Mouse (Mus musculus): ENCODE measurements at regions not wholly inside any gene's neighbourhood (a gene's known extent, or its start where the extent isn't known, plus 50 kb on each side); places are given as distances from the start of the nearest gene placed in this dataset.

DNA sequence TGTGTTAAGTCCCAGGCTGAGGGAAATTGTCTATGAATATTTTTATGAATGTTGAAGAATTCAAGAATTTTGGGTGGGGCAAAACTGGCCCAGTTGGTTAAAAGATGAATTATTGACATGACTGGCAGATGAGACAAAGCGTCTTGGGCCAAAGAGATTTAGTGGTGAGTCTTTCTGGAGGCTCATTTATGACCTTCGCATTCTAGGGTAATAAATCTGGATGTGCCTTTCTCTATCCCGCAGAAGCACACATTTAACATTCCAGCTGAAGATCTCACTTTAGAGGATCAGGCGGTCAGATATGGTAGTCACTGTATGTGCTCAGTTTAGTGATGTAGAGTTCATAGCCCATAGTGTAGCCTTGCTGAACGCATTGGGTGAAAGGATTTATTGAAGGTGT, 296.9 kb upstream of the Gm21798 start:
- no peak for DNase-seq (ENCODE audit: low spot score in 2 of 2)

DNA sequence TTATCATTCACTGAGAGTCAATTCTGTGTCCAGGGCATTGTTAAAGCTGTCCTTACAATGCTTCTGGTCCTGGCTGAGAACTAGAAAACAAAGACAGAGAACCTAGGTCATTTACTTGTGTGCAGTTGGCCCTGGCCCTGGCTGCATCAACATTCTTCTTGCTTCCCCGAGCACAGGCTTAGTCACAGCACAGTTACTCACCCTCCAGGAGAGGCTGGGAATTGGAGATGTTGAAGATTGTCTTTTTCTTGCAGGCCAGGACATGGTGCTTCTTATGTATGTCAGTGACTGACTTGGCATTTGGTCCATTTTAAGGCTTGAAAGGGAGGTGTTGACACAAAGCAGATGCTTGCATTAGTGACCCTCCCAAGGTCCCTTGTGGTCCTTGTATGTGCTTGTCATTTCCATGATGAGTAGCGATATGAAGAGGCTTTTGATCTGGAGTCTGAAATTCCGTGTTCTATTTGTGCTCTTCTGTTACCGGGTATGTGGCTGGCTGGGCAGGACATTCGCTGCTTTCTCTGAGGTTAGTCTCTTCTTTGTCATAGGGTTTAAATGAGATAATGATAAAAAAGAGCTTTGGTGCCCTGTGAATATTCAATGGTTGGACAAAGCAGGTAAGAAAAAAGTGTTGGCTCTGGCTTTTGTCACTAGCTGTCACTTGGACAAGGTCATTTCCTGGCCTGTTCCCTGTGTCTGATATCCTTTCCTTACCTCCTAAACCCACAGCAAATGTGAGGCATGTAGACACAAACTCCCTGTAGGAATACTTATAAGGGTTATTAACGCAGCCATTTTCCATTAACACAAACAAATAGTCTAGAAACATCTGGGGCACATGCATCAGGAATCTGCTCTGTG, 285.0 kb upstream of the Gm21798 start:
- DNase-seq (ENCODE audit: low spot score in 2 of 2) = peak in 1 of 2 experiments; percentile 18

DNA sequence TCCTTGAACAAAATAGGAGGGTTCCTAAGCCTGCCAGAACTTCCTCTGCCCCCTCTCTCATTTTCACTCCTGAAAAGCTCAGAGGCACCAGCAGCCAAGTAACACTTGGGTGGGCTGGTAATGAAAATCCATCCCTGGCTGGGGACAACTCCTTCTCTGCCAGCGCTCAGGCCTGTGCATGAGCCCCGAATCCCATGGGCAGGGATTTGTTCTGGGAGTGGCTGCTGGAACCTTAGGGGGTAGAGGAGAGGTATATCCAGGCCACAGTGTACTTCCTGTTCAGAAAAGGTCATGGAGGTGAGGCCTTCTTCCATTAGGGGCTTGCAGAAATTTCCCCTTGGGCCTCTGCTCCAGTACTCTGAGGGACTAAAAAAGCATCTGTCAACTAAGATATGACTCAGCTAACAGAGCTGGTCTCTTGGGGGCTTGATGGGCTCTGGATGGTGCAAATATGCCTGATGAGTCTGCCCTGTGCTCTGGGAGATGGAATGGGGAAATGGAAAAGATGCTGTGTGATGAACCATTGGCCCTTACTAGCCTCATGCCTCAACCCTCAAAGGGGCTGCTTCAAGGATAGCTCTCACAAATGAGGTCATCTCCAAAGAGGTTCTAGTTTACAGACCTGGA, 284.2 kb upstream of the Gm21798 start:
- DNase-seq (ENCODE audit: low spot score in 2 of 2) = no peak

DNA sequence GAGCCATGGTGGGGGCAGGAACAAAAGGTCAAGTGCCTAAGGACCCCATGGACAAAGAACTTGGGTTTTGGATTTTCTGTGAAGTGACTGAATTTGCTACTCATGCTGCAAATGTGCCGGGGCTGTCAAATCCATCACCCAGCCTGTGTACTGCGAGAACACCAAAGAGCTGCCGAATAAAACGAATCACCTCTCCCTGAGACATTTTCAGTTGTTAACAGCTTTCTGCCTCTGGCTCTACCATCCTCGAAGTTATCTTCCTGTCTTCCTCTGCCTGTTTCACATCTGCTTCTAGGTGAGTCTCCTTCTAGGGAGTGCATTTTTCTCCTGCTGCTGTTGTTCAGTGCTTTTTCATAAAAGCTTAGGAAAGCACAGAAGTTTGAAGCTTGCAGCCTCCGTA, 283.3 kb upstream of the Gm21798 start:
- no peak for DNase-seq (ENCODE audit: low spot score in 2 of 2)

DNA sequence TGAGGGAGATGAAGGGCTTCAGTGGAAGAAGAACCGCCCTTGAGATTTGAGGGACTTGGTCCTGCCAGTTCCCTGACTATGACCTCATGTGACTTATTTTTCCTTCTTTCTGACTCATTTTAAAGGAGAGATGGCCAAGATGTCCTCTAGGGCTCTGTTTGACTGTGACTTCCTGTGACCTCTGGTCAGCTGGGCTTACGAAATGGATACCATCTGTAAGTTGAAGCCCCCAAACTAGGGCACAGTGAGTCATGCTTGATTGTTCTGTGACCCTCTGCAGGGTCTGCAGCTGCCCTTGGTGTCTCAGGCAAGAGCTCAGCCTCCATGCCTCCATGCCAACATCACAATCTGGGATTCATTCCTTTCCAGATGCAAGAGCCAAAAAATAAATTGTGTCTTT, 282.3 kb upstream of the Gm21798 start:
- no peak for DNase-seq (ENCODE audit: low spot score in 2 of 2)

DNA sequence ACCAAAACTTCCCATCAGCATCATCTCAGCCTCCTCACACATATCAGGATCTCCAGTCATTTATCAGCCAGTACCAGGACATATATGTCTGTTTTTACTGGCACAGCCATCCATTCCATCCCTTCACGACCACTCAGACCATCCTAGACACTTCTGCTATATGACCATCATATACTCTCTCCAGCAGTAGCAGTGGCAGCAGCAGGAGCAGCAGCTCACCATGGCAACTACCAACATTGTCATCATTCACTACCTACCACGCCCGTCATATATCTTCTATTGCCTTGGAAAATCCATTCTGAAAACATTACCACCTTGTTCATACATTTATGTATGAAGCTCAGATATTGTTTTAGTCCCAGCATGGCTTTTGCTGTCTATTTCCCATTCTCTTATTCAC, 276.1 kb upstream of the Gm21798 start:
- DNase-seq (ENCODE audit: low spot score in 2 of 2) = no peak

DNA sequence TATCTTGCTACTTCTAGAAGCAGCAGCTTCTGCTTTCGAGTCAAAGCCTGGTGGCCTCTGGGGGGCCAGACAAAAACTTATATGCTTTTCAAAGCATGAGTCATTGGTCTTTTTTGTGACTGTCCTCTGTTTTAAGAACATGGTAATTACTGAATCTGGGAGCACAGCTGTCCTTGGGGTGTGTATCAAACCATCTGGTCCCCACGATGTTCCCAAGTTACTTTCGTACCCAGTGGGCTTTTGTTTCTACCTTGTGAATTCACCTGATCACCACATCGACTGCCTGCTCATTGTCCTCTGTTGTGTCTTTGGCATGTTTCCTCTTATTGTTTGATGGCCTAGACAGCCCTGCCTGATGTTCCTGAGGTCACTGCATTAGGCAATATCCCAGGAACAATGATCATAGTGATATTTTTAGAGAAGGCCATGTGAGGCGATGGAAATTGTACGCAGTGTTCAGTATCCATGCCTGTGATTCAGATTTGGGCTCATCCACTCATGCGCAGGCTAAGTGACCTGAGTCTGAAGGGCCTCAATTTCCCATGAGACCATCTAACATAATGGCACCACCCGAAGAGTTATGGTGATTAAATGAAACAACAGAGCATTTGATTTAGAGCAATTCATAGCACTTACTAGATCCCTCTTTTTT, 275.1 kb upstream of the Gm21798 start:
- no peak for DNase-seq (ENCODE audit: low spot score in 2 of 2)

DNA sequence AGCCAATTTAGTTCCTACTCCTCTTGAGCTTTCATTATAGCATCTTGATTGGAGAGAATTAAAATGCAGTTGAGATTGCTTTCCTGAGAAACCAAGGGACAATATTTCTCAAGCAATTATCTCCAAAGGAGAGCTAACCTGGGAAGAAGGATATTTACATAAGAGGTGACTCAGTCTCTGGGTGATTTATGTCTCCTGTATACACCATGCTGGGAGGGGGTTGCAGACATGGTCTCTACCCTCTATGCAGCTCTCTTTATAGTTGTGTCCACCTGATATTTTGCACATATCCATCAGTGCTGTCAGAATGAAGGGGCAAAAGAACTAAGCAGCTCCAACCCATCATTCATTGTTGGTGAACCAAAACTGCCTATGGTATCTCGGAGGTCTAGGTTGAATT, 274.6 kb upstream of the Gm21798 start:
- DNase-seq (ENCODE audit: low spot score in 2 of 2) = no peak

DNA sequence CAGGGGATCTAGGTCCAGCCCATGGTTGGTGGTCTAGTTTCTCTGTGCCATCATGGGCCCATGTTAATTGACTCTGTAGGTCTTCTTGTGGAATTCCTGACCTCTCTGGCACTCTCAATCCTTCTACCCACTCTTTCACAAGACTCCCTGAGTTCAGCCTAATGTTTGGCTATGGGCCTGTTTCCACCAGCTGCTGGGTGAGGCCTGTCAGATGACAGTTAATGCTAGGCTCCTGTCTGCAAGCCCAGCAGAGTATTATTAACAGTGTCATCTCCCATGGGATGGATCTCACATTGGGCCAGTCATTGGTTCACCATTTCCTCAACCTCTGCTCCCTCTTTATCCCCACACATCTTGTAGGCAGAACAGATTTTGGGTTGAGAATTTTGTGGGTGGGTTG, 271.5 kb upstream of the Gm21798 start:
- DNase-seq (ENCODE audit: low spot score in 2 of 2) = no peak

DNA sequence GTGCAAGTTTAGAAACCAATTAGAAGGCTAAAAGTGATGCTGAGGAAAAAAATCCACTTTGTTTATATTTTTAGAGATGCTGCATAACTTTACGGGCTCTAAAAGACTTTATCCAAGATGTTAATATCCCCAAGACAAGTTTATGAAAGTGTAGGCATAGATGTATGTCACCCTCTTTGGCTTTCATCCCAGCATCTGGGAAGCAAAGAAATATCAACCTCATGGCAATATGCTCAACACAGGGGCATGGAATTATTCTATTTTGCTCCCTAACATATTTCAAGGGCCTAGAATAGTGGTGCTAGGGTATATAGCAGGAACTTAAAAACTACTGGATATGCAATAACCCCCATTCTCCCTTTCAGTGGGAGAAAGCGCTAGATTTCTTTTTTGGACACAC, 260.0 kb upstream of the Gm21798 start:
- no peak for DNase-seq (ENCODE audit: low spot score in 2 of 2)

DNA sequence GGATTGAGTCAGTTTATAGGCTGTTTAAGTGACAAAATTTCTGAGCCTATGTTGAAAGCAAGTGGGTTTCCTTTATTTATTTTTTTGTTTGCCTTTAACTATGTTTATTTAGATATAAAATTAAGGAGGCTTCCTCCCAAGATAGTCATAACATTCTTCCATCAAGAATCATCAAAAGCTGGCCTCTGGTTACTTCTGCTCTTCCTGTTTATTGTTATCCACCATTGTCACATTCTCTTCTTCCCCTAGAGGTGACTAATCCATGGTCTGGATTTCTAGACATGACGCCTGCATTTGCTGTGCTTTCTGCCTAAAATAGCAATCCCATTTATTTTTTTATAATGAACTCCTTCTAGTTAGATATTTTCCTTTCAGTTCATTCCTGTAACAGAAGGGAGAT, 259.3 kb upstream of the Gm21798 start:
- no peak for DNase-seq (ENCODE audit: low spot score in 2 of 2)

DNA sequence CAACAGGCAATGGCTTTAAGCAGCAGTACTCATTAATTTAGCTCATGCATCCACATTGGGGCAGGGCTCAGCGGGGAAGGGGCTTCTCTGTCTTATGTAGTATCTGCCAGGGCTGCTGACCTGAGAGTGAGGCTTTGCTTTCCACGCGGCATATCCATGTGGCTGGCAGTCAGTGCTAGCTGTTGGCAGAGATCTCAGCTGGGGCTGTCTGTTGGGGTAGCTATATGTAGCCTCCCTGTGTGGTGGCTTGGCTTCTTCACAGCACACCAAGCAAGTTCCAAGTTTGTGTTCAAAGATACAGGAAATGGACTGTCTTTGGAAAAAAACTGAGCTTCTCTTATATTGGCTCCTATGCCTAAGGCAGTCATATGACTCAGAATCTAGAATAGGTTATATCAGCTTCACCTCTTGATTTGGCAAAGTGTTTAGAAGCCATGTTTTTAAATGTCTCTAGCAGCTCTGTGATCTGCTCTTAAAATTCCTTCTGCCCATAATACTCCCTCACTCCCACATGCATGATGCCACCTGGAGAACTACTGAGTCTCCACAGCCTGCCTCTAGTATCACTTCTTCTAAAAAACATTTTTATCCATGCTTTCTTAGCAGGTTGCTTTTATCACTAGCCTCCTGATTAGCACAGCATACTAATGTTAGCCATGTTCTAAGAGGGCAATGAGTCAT, 254.9 kb upstream of the Gm21798 start:
- DNase-seq (ENCODE audit: low spot score in 2 of 2) = no peak

DNA sequence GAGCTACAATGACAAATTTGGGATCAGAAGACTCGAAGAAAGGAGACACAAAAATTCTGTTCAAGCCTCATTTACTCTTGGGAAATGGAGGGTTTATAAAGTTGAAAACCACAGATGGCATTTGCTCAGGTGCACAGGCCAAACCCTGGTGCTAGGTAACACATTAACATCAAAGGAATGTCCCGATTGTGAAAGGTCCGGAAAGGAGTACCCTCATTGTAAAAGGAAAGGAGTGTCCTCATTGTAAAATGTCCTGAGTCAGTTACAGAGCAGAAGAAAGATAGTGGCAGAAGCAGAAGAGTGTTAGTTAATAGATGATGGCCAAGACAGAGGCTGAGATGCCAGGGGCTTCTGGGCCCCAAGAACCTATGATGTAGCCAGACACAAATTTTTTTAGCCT, 252.8 kb upstream of the Gm21798 start:
- DNase-seq (ENCODE audit: low spot score in 2 of 2) = no peak

DNA sequence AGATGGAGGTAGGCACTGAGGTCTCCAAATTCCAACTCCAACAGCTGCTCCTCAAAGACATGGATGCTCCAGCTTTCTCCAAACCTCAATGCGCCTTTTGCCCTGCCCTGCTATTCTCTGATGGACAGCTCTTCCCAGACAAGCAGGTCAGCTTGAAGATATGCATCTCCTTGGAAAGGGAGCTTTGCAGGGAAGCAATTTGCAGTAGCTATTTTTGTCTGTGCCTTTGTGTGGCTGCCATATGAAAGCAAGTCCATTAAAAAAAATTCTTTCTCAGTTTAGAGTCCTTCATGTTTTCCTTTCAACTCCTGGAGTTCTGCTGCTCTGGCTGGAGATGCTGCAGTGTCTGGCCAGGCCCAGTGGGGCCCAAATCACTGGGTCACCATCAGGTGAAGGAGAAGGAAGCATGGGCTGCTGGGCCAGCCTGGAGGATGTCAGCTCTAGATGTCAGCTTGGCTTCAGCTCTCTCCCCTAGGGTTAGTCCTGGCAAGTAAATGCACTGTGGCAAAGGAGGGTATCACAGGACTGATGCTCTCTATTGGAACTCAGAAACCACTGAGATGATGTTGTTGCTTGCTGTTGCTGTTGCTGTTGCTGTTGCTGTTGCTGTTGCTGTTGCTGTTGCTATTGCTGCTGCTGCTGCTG, 240.5 kb upstream of the Gm21798 start:
- no peak for DNase-seq (ENCODE audit: low spot score in 2 of 2)

DNA sequence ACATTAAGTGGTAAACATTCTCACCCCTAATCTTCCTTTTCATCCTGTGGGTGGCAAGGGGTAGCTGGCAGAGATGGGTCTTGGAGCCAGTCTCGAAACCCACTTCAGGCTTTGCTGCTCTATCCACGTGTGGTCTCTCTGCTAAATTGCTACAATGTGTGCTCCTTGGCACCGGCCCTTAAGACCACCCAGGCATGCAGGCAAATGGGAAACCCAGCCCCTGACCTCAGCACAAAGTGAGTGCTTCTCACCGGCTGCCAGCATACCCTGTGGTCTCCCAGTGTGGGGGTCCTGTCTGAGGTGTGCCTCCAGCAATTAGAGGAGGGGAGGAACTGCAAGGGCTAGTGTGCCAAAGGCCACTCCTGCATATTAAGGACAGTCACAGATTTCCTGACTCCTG, 238.5 kb upstream of the Gm21798 start:
- no peak for DNase-seq (ENCODE audit: low spot score in 2 of 2)

DNA sequence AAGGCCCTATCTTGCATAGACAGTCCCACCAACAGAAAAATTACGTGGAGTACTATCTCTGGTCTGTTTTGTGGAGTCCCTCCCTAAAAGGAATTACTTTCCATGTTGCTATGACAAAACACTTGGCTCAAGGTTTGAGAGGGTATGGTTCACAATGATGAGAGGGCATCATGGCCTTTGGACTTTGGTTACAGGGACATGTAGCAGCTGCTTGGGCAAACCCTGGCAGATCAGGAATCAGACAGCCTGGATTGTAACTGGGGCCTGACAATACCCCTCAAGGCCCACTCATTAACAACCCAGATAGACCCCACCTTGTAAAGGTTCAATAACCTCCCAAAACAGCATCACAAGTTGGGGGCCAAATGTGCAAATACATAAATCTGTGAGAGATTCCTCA, 237.0 kb upstream of the Gm21798 start:
- DNase-seq (ENCODE audit: low spot score in 2 of 2) = no peak

DNA sequence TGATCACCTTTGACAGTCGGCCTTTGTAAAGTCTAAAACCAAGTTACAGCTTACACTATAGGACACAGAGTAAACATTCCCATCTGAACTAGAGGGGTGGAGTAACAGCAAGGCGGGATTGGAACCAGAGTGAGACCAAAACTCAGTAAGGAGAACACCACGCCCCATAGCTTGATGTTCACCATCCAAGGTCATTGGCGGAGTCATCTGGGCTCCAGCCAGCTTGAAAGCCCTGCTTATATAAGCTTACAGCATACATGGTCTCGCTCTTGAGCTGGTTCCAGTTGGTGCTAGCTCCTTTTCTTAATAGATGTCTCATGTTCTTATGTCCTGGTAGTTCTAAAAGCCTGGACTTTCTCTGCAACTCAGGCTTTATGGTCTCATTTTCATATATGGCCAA, 236.4 kb upstream of the Gm21798 start:
- DNase-seq (ENCODE audit: low spot score in 2 of 2) = no peak

DNA sequence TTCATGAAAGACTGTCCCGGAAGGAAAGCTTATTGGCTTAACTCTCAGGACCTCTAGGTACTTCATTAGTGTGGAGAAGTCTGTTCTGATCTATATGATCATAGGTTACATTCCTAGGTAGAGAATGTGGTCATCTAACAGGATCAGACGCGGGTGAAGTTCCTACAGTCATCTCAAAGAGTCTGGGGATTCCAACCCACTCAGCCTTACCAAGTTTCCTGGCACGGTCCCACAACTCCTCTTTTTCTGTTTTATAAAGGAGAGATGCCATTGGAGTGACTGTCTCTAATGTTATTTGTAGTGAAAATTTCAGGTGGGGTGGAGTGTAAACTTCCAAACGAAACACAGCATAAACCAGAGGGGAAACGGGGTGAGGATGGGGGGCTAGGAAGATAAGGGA, 233.4 kb upstream of the Gm21798 start:
- DNase-seq (ENCODE audit: low spot score in 2 of 2) = no peak

DNA sequence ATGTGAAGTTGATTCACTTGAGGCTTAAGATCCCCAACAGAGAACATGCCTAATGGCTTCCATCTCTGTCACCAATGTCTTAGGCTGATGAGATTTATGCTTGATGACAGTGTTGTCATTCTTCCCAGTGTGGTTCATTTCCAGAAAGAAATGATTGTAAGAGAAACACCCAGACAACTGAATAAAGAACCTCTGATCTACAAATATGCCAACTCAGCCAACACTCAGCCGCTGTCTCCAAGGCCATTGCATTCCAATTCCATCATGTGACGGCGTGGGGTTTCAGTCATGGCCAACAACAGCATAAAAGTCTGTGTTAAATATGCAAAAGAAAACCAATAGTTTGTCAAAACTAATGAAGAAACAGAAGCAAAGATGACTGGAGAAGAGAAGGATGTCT, 230.7 kb upstream of the Gm21798 start:
- no peak for DNase-seq (ENCODE audit: low spot score in 2 of 2)

DNA sequence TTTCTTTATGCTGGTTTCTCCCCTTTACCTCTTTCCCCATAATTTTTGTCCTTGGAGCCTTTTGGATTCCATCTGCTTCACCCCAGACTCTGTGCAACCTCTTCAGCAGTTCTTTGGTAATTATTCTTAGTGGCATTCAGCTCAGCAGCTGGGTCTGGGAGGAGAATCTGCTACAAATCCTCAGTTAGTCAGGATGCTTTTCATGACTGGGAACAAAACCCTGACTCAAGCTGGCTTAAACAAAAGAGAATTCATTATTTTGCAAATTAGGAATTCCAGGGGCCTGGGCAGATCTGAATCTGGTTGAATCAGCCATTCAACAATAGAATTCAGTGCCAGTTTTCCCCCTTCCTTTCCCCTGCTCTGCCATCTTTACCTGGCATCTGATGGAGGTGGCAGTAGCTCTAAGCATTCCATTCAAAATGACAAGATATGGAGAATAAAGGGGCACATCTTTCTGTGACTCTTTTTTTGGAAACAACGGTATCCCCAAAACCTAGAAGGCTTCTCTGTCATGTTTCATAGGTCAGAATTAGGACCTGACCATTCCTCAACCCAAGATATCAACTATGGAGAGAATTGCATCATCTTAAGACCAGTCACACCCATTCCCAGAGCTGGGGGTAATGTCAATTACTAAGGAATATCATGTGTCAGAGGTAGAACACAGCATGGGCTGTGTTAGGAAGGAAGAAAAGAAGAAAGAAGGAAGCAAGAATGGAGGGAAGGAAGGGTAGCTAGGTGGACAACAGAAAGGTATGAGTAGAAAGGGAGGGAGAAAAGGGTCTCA, 227.2 kb upstream of the Gm21798 start:
- no peak for DNase-seq (ENCODE audit: low spot score in 2 of 2)

DNA sequence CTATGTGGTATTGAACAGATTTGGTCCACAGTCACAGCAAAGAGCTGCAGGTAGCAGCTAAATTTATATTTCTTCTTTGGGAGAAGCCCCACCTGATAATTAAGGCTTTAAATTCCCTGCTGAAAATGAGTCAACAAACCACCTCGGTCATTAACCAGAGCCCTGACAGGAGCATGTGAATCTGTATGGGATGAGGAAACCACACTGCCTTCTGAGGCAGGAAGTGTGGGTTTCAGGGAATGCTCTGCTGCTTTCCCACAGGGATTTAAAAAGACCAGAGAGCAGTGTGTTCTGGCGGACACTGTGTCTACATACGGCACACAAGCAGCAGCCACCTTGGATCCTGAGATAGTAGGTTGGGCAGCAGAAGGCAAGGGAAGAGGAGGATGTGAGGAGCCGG, 204.0 kb upstream of the Gm21798 start:
- DNase-seq (ENCODE audit: low spot score in 2 of 2) = no peak

Data from urinary bladder, postnatal 36 days (tissue).